Mouse (Mus musculus) kidney, postnatal 4 days (tissue): ENCODE data around the gene Olfr938.

Experiments used
- DNase-seq, 2 experiments: peaks; one replicate each; pipeline ENCODE4 v3.0.0; 2021; ENCODE audit warnings: mixed read lengths in 2 of 2

The Olfr938 gene

DNA sequence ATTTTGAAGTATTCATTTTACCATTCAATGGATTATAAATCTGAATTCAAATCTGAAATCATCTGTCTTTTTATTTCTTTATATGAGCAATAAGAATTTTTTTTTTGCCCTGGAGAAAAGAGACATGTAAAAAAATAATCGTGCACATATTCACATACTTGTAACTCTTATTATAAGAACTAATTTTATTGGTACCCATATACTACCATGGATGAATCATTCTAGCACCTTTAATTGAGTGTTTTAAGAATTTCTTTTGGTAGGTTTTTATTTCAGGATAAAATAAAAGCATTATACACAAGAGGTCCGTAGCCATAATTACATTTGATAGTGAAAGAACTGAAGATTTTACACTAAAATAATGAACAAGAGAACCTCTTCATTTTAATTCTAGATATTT lies at the start of gene Olfr938:
TSS of gene Olfr938 (minus strand) at position 101 of the 400 bp plus-strand sequence.
- DNase-seq = no peak

DNA sequence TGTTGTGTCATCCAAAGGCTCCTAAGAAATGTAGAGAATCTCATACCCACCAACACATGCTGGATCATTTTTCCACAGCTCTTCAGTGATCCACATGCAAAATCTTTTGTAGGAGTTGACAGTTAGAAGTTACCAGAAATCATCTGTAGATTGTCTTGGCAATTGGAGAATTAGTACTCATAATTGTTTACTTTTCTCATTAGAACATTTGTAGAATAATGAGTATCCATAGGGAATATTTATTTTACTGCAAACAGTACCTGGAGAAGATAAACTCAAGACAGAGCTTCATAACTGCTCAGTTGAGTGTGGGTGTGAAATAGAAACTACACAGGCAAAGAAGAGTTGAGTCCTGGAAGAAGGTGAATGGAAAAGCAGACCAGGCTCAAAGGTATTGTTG lies 49.1 kb upstream of the Olfr938 start, which contains the start of gene Olfr27:
TSS of gene Olfr27 (plus strand) at position 301 of the 400 bp plus-strand sequence.
- DNase-seq = no peak

DNA sequence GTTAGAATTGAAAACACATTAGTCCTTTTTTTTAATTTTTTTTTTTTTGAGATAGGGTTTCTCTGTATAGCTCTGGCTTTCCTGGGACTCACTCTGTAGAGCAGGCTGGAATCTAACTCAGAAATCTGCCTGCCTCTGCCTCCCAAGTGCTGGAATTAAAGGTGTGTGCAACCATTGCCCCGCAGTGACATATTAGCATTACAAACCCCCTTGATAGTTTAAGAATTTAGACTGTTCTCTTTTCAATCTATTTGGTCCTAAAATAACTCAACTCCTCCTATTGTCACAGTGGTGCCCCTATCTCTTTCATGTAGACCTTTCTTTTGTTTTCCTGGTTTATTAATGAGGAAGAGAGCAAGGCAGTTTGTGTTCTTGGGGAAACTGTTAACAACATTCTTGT lies 48.6 kb upstream of the Olfr938 start:
- no peak for DNase-seq

DNA sequence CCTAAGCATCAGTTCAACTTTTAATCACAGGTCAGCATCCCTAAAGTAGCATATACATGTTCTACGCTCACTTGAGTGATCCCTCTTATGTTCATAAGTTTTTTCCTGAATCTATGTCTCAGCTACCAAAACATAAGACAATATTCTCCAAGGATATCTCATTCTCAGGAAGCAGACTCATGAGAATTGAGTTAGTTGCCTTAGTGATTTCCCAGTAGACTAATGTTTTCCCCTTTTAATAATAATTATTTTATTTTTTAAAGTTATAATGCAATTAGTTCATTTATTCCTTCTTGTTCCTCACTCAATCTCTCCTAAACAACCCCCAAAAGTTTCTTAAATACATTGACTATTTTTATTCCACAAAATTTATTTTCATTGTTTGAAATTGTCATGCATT lies 13.8 kb downstream of the Olfr938 start, which contains the start of gene Olfr937:
TSS of gene Olfr937 (minus strand) at position 101 of the 400 bp plus-strand sequence.
- DNase-seq = no peak
